Mouse (Mus musculus): Measurements from ENCODE around the gene Tprn.

Gene Tprn

DNA sequence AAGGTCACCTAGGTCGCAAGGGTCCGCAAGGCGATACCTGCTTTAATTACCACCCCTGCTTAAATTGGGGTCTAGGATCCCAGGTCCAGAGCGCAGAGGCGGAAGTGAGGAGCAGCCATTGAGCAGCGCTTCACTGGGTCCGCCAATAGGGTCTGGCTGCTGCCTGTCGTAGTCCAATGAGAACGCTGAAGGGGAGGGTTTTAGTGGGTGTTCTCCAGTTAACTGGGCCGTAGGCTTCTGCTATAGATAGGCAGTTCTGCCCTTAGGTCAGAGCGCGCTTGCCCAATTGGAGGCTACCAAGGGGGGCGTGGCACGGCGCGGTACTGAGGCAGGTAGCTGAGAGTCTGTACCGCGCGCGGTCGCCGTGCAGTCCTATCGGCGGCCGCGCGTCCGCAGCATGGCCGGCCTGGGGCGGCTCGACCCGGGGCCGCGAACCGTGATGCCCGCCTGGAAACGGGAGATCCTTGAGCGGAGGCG lies at the start of gene Tprn:
TSS of gene Tprn (plus strand) at position 328 of the 477 bp plus-strand sequence.
- DNase-seq (ENCODE audit: low spot score): peak; percentile 80

DNA sequence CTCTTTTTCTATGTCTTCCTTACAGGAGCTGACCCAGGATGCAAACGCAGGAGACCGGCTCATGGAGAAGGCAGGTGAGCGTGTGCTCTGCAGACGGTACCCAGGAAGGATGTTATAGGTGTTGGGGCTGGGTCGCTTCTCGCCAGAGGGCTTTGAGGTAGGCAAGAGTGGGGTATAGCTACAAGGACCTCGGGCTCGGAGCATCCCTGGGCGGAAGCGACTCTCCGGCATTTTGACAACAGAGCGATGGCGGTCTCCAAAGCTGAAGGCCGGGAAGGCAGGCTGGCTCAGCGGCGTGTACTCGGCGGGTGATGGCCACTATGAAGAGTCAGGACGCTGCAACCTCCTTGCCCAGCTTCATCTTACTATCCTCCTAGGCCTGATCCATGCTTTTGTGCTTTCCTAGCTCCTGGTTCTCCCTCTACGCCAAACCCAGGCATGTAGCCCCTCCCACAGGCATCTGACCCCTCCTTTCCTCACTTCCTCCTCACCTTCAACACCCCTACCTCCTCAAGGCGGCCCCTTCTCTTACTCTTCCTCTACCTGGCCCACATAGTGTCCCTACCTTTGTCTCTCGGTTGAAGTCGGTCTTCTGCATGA lies 49.1 kb upstream of the Tprn start:
- no peak for DNase-seq (ENCODE audit: low spot score)

DNA sequence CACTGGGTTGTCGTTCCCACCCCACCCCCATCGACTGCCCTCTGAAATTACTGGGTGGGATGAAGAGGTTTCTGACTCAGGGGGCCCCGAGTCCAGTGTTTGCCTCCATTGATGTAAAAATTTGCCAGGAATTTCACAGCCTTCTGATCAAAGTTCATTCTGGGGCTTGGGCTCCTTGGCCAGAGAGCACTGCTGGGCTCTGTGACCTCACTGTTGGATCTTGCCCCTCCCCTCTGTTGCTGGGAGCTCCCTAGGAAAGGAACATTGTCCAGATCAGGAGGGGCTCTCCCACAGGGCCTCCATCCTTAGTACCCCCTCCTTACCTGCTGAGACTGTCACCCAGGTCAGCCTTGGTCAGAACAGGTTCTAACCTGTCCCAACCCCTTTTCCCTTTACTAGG lies 48.0 kb upstream of the Tprn start, which contains the start of gene Stpg3:
TSS of gene Stpg3 (minus strand) at position 194 of the 400 bp plus-strand sequence.
- no peak for DNase-seq (ENCODE audit: low spot score)

DNA sequence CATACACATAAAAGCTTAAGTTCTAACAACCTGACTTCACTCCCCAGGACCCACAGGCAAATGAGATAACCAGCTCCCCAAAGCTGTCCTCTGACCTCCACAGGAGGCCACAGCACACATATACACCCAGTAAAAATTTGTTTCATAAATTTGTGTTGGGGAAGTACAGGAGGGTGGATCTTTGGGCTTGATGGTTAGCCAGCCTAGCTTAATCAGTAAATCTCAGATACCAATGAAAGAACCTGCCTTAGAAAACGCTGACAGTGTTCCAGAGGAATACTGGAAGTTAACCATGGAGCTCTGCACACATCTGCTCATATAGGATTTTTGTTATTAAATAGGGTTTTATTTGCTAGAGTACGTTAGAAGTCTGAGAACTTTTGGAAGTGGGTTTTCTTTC lies 44.8 kb upstream of the Tprn start:
- DNase-seq (ENCODE audit: low spot score): no peak

DNA sequence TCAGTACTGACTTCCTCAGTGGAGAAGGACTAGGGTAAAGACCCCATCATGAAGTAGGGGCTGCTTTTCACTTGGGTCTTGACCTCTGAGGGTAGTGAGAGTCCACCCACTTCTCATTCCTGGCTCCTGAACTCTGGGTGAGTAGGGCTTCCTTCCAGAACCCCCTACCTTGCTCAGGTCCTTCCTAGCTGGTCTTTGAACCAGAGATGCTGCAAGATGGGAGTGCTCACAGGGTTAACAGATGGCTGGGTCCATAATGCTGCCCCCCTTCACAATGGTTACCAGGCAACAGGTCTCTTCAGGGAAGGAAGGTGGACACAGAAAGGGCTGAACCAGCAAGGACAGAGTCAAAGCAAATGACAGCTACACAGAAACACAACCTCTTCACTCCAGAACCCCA lies 44.0 kb upstream of the Tprn start, which contains the start of gene Fam166a:
TSS of gene Fam166a (plus strand) at position 301 of the 400 bp plus-strand sequence.
- no peak for DNase-seq (ENCODE audit: low spot score)

DNA sequence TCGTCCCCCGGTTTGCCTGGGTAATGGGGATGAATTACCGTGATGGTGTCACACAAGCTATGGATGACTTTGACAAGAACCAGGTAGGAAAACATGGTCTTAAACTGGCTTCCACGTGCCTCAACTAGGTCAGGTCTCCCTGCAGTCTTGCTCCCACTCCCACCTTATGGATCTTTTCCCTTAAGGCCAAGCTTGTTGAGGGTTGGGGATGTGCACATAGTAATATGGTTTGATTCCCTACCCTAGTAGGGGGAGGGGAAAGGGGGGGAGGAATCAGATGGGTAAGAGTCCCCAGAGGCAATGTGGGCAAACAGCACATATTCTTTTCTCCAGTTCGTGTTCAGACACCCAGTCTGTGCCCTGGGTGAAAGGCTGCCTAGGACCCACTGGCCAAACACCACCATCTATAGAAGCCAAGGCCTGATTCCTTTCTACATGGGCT lies 41.1 kb upstream of the Tprn start:
- no peak for DNase-seq (ENCODE audit: low spot score)

DNA sequence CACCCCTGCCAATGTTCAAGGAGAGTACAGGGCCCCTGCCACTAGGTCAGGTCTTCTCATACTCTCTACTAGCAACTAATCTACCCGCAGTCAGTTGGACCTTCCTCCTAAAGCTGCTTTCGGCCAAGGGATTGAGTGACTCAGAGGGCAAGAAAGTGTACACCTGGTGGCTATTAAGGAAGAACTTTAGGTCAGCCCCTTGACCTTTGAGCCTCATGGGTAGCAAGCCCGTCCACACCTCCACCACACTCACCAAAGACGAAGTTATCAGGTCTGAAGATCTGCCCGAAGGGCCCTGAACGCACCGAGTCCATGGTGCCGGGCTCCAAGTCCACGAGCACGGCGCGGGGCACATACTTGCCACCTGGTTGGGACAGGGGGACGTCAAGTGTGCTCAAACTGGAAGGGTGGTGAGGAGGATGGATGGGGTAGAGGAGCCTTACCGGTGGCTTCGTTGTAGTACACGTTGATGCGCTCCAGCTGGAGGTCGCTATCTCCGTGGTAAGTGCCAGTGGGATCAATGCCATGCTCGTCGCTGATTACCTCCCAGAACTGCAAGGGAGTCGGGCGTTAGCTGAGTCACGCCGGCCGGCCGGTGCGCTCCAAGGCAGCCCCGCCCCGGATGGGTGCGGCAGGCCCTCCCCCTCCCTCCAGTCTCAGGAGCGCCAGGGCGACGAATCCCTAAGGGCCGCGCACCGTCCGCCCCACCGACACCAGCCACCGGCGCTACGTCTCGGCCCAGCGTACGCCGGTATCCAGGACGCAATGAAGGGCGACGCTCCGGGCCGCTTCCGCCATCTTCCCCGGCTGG lies 38.5 kb upstream of the Tprn start:
- DNase-seq (ENCODE audit: low spot score): peak; percentile 57

DNA sequence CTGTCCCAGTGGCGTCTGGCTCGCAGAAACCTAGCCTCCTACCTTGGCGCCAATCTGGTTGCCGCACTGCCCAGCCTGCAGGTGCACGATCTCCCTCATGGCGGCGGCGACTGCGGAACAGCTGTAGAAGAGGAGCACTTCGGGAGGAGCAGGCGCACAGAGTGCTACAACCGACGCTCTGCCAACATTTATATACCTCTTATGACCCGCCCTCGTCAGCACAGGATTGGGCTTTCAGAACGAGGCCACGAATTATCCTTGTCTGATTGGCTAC lies 38.0 kb upstream of the Tprn start, which contains the start of gene Tubb4b:
TSS of gene Tubb4b (minus strand) at position 211 of the 274 bp plus-strand sequence.
- no peak for DNase-seq (ENCODE audit: low spot score)

DNA sequence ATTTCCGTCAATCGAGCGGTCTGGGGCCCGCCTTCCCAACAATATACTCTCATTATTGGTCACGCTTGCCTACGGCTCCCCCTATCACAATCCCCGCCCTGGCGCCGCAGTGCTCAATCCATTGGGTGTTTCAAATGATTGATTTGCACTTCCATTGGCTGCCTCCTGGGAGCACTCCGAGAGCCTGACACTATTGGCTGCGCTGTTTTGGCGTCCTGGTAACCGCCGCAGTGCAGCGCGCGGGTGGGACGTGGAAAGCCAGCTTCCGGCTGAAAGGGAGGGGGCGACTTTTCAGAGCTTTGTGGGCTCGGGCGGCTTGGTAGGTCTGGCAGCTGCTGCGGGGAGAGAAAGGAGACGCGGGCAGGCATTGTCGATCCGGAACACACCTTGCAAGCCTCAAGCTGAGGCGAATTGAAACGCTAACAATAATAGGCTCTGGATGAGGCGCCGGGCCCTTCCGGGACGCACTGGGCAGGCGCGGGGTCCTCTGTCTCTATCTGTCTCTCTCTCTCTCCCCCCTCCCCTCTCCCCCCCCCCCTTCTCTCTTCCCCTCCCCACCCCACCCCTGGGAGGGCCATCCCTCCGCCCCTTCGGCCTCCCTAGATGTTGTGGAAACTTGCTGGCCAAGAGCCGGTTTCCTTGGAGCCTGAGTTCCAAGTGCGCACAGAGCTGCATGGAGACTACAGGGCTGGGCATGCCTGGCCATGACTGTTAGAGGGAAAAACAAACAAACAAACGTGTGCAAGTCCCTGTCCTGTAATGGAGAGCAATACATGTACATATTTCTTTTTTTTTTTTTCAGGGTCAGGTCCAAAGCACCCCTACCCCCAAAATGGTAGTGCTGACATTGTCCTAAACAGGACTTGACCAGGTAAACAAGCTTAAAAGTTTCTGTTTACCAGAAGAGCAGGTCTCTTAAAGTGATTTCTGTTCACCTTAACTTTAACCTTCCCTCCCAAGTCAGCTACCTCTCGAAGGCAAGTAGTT lies 37.4 kb upstream of the Tprn start:
- peak; percentile 92 for DNase-seq (ENCODE audit: low spot score)

DNA sequence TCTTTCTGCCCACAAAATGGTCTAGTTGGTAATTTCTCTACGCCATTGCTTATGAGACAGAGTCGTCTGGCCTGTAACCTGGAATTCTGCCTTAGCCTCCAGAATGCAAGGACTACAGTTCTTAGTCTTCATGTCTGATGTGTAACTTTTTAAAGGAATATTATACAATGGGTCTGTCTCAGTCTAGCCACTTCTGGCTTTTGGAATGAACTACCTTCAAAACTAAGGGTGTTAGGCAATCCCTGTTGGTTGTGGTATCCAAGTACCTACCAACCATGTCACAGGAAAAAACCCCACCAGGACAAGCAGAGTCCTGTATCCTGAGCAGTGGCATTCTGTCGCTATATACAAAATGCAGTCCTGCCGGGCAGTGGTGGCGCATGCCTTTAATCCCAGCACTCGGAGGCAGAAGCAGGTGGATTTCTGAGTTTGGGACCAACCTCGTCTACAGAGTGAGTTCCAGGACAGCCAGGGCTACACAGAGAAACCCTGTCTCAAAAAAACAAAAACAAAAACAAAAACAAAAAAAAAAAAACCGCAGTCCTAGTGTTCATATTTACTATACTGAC lies 36.5 kb upstream of the Tprn start:
- DNase-seq (ENCODE audit: low spot score): no peak

DNA sequence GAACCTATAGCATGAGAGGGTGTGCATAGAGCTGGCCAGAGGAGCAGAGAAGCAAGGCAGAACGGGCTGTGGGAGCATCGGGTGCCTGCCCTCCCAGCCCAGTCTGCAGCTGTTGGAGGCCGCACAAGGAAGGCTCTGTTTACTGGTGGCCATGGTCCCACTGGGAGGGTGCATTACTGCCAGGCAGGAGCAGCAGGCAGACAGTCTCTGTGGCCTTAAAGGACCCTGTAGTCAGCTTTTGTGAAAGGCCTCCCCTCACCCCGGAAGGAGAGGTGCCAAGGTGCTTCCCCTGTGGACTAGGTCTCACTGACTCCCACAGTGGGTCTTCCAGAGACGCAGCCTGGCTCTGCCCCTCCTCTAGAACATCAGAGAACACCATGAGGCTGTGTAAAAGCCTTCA lies 35.6 kb upstream of the Tprn start:
- no peak for DNase-seq (ENCODE audit: low spot score)

DNA sequence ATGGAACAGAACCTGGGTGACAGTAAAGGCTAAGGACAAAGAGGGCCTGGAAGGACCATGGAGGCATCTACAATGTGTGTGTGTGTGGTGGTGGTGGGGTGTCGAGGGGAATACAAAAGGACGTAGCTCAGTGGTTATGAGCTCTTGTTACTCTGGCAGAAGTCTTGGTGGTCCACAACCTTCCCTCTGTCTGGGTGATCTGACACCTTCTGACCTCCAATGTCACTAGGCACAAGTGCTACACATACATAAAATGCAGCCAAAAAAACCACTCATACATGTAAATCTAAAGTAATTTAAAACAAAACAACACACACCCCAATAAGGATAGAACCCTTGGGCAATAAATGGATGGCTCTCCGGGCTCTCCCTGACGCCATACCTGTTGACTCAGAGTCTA lies 35.0 kb upstream of the Tprn start:
- no peak for DNase-seq (ENCODE audit: low spot score)

DNA sequence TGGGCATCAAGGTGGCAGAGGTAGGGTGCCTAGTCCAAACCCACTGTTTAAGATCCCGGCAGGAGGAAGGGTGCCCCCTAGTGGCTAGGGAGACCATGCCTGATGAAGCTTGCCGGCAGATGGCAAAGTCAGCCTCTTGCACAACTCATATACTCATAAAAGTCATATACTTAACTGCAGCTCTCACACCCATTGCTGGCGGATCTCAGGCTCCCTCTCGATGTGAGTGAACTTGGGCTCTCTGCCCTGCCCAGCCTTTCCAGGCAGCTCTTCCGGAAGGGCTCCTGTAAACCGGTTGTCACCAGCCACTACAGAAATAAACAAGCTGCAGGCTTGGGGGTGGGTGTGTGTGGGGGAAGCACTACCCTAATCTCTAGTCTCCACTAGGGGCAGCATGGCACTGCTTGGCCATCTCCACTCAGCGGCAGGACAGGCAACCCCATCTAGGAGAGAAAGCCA lies 34.0 kb upstream of the Tprn start:
- DNase-seq (ENCODE audit: low spot score): peak; percentile 79

DNA sequence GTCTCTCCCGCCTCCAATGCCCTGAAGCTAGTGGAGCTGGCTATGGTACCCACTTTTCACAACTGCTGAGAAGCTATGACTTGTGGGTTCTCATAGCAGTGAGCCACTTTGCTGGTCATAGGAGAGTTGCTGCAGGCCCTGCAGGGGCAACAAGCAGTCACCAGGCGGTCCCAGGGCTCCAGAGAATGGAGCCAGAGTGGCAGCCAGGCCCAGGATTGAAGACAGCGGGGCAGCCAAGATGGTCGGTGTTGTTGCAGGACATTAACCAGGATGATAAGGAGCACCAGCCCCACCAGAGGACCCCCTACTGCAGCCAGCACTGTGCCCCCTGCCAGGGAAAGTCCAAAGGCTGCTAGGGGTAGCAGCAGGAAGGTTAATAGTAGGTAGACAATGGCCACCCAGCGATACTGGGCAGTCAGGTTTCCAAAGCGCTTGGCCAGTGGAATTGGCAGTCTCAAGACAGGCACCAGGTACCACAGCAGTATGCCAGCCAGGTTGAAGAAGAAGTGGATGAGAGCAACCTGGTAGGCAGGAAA lies 33.4 kb upstream of the Tprn start:
- DNase-seq (ENCODE audit: low spot score): no peak

DNA sequence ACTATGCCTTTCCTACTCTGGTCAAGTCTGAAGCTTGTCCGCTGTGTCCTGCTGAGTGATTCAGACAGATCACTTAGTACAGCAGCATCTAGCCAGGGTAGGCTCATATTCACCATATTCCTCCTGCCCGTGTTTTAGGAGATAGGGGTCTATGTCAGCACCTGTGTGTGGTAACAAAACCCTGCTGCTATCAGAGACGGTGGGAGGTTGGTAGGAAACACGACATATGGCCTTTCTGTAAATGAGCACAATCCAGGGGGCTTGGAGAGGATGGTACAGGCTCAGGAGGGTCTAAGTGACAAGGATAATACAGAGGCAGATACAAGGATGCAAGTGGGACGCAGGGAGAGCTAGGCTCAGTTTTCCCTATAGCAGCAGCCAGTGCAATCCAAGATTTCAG lies 32.8 kb upstream of the Tprn start:
- DNase-seq (ENCODE audit: low spot score): no peak

DNA sequence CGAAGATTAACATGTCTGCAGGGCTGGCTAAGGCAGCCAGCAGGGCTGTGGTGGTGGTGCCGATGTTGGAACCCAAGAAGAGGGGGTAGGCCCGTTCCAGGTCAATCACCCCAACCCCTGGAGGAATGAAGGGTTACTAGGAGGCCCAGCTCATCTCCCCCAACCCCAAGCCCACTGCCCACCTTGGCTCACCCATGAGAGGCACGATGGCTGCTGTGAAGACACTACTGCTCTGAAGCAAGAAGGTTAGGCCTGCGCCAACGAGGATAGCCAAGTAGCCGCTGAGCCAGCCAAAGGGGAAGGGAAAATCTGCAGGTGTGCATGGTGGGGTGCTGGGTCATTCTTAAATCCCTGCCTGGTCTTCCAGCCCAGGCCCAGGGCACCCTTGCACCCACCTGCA lies 31.8 kb upstream of the Tprn start:
- no peak for DNase-seq (ENCODE audit: low spot score)

DNA sequence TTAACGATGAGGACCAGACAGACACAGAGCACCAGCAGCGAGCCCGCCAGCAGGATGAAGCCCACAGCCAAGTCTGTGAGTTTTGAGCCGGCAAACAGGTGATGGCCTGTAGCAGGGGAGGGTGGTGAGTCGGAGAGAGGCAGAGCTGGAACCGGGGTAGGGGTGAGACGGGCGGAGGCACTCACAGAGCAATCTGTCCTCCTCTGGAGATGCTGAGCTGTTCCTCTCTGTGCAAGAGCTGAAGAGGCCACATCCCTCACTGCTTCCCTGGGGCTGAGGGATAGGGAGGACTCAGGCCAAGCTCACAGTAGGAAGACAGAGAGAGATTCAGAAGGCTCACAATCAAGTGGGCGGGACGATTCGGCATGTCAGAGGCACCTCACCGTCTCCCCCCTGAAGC lies 31.4 kb upstream of the Tprn start:
- no peak for DNase-seq (ENCODE audit: low spot score)

DNA sequence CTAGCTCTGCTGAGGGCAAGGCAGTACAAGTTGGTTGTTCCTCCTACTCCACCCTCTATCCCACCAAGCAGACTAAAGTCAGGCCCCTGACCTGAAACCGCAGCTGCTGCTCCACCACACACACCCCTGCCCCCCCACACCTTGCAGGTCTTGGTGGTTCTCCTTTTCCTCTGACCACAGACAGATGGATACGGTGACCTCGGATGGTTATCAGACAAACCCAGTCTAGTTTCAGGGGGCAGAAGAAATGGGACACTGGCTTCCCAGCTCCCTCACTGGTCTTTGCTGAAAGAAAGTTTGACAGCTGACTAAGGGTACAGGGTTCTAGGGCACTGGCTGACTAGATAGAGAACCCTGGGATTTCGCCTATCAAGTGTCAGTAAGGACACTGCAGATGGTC lies 29.0 kb upstream of the Tprn start:
- no peak for DNase-seq (ENCODE audit: low spot score)

DNA sequence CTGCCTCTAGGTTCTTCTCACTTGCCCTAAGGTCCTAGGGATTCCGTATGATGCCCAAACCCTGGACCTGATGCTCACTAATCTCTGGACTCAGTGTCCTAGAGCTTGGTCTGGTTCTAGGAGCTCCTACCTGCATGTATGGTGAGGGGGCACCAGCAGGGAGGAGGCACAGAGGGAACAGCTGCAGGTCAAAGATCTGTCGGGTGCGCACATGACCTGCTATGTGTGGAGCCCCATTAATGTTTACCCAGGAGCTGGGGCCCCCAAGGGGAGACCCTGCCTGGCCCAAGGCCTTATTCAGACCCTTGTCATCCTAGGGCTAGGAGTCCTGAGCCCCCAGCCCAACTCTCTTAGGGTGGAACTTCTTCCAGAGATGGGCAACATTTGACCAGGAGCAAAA lies 28.4 kb upstream of the Tprn start, which contains the start of gene Slc34a3:
TSS of gene Slc34a3 (minus strand) at position 315 of the 400 bp plus-strand sequence.
- DNase-seq (ENCODE audit: low spot score): no peak

DNA sequence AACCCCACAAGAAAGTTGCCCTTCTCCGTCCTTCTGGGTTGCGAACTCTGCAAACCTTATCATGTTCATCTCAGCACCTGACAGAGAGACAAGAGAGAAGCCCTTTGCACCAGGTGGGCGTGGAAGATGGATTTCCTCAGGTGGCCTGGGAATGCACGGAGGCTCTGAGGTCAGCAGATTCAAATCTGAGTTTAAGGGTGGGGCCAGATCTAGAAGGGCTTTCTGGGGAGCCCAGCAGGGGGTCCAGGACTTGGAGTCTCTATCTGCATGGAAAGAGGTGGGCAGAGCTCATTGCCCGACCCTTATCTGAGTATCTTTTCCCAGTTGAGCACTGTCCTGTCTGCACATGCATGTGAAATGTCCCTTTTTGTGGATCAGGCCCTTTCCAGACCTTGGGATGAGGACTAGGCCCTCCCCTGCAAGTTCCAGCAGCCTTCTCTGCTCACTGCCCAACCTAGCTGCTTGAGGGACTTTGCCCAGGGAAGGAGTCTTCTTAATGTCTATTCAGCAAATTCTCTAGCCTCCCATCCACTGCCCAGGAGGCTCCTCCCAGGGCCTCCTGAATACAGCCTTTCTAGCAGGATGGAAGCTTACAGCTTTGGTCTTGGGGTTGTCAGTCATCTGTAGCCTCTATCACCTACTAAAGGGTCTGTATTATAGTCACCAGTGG lies 27.7 kb upstream of the Tprn start:
- DNase-seq (ENCODE audit: low spot score): no peak

DNA sequence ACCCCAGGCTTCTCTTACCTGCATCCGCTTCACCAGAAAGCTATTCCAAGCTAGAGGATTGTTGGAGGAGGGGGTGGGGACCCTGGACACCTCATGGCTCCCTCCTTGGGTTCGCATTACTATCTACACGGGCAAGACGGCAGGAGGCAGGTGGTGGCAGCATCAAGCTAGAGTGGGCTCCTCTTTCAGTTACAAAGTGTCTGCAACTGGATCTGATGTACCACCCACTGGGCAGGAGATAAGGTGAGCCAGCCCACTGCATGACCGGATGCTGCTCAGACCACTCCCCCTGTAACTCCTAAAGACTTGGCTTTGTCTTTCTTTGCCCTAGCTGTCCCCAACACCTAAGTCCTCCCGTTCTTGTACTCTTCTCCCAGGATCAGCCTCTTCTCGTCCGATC lies 25.8 kb upstream of the Tprn start, which contains the start of gene Rnf224:
TSS of gene Rnf224 (minus strand) at position 174 of the 400 bp plus-strand sequence.
- DNase-seq (ENCODE audit: low spot score): no peak
